Mouse (Mus musculus) thymus, postnatal 10 days (tissue): Measurements from ENCODE around the gene Fam111a.
A peak's percentile ranks its signal among the peaks of the same experiment; 100 is the strongest.

Source experiments
- DNase-seq, 2 experiments: peaks; one replicate each; pipeline ENCODE4 v3.0.0; 2021; ENCODE audit warnings: low spot score in 2 of 2

Gene Fam111a

GRCm38 (mm10) chr19:12564197-12564596, 18.7 kb downstream of the Fam111a start:
- DNase-seq: no peak

GRCm38 (mm10) chr19:12567011-12567410, 21.5 kb downstream of the Fam111a start:
- DNase-seq: no peak

GRCm38 (mm10) chr19:12570866-12571265, 25.3 kb downstream of the Fam111a start:
- no peak for DNase-seq

GRCm38 (mm10) chr19:12571687-12572086, 26.1 kb downstream of the Fam111a start:
- no peak for DNase-seq

GRCm38 (mm10) chr19:12572614-12573265, 27.2 kb downstream of the Fam111a start:
- DNase-seq: no peak

- DNase-seq: peak; percentile 59 to 61
These were observed 27.9 kb downstream of the Fam111a start for GRCm38 (mm10) chr19:12573266-12574011.

GRCm38 (mm10) chr19:12574012-12574407, 28.5 kb downstream of the Fam111a start:
- no peak for DNase-seq

- no peak for DNase-seq
These were observed 29.6 kb downstream of the Fam111a start for GRCm38 (mm10) chr19:12575107-12575506.

GRCm38 (mm10) chr19:12575514-12575913, 30.0 kb downstream of the Fam111a start:
- no peak for DNase-seq

- no peak for DNase-seq
These were observed 31.1 kb downstream of the Fam111a start for GRCm38 (mm10) chr19:12576639-12577038.

- no peak for DNase-seq
These were observed 39.8 kb downstream of the Fam111a start for GRCm38 (mm10) chr19:12585310-12585709.

GRCm38 (mm10) chr19:12591908-12592307, 46.4 kb downstream of the Fam111a start:
- DNase-seq: peak; percentile 60 to 76

- DNase-seq: no peak
These were observed 49.6 kb downstream of the Fam111a start for GRCm38 (mm10) chr19:12595135-12595529.

- peak in 1 of 2 experiments; percentile 23 for DNase-seq
These were observed 50.2 kb downstream of the Fam111a start for GRCm38 (mm10) chr19:12595530-12596289.

GRCm38 (mm10) chr19:12596290-12597072, 50.9 kb downstream of the Fam111a start:
- no peak for DNase-seq

- DNase-seq: no peak
These were observed 51.5 kb downstream of the Fam111a start for GRCm38 (mm10) chr19:12597073-12597405.

- DNase-seq: no peak
These were observed 53.1 kb downstream of the Fam111a start for GRCm38 (mm10) chr19:12598674-12599073.

GRCm38 (mm10) chr19:12599674-12600073, 54.1 kb downstream of the Fam111a start, which contains the start of gene Gm4952:
Gm4952 (plus strand) TSS chr19:12599974.
- no peak for DNase-seq

GRCm38 (mm10) chr19:12600684-12601480, 55.3 kb downstream of the Fam111a start:
- DNase-seq: no peak

GRCm38 (mm10) chr19:12608336-12608735, 62.8 kb downstream of the Fam111a start:
- no peak for DNase-seq

- DNase-seq: no peak
These were observed 68.1 kb downstream of the Fam111a start for GRCm38 (mm10) chr19:12613646-12614045.
